Mouse (Mus musculus) forebrain, postnatal 0 days (tissue): ENCODE data around the gene Pnmt. TPM values are rescaled to one million over a fixed set of nuclear protein-coding genes. Genes with fewer than 3 reads are reported as not detected.
A peak's percentile ranks its signal among the peaks of the same experiment; 100 is the strongest.

Experiments used
- ATAC-seq: fragments of 200-750 bp; cut with Nextera tagmentation; 2 replicates; pipeline ENCODE4 v1.8.0; 2017; ENCODE audit warnings: mild to moderate bottlenecking, moderate library complexity
- DNase-seq: peaks from one replicate; pipeline ENCODE4 v3.0.0-alpha.2; 2015
- H3K27ac ChIP-seq: fragments of 300-500 bp; sonication (generic); 2 replicates; pipeline ENCODE4 v1.5.1; 2014; ENCODE audit warnings: low read depth, mild to moderate bottlenecking, antibody characterized with exemption, low read length, moderate library complexity, mixed read lengths
- H3K27me3 ChIP-seq: fragments of 300-500 bp; sonication (generic); 2 replicates; pipeline ENCODE4 v1.6.1; 2014; ENCODE audit warnings: mild to moderate bottlenecking, low read length, mixed read lengths; ENCODE audit not compliant: insufficient read depth
- H3K36me3 ChIP-seq: fragments of 300-500 bp; sonication (generic); 2 replicates; pipeline ENCODE4 v1.6.1; 2014; ENCODE audit warnings: mild to moderate bottlenecking, moderate library complexity; ENCODE audit not compliant: insufficient read depth
- H3K4me1 ChIP-seq: fragments of 300-500 bp; sonication (generic); 2 replicates; pipeline ENCODE4 v1.6.1; 2014; ENCODE audit warnings: antibody characterized with exemption; ENCODE audit not compliant: insufficient read depth
- H3K4me2 ChIP-seq: fragments of 300-500 bp; sonication (generic); 2 replicates; pipeline ENCODE4 v1.6.1; 2014; ENCODE audit warnings: low read depth, mild to moderate bottlenecking, moderate library complexity
- H3K4me3 ChIP-seq: fragments of 300-500 bp; sonication (generic); 2 replicates; pipeline ENCODE4 v1.5.1; 2014; ENCODE audit warnings: low read depth, low read length, mixed read lengths
- H3K9ac ChIP-seq: fragments of 300-500 bp; sonication (generic); 2 replicates; pipeline ENCODE4 v1.6.1; 2014; ENCODE audit warnings: mild to moderate bottlenecking
- H3K9me3 ChIP-seq: fragments of 300-500 bp; sonication (generic); 2 replicates; pipeline ENCODE4 v1.6.1; 2016; ENCODE audit warnings: low read length
- CTCF ChIP-seq: sonication (generic); IDR thresholded peaks from 2 replicates; pipeline ENCODE4 v1.5.1; 2016; ENCODE audit warnings: antibody characterized with exemption, control low read depth, low read depth
- WGBS: fragments of 180-500 bp; shearing (Covaris S2); extraction: QIAGEN DNeasy Blood & Tissue Kit; methylation state at CpG from one replicate; pipeline ENCODE4 v1.1.7; 2014; 5-methylcytosine and 5-hydroxymethylcytosine counted together
- polyA plus RNA-seq: library from polyadenylated mRNA; unstranded; fragments of >200 nt; fragmentation: Nextera tagmentation; extraction: Ambion mirVana; gene quantifications from 2 replicates; pipeline ENCODE4 v1.2.1, GENCODE M21; 2015
- total RNA-seq: library from RNA; depleted of rRNA; stranded (reverse); fragments of >200 nt; gene quantifications from 2 replicates; pipeline ENCODE4 v1.2.3, GENCODE M21; 2014

The Pnmt gene
- total and polyA plus RNA-seq, 2 experiments from 2014 or later: 1.8 to 3.5 TPM

DNA sequence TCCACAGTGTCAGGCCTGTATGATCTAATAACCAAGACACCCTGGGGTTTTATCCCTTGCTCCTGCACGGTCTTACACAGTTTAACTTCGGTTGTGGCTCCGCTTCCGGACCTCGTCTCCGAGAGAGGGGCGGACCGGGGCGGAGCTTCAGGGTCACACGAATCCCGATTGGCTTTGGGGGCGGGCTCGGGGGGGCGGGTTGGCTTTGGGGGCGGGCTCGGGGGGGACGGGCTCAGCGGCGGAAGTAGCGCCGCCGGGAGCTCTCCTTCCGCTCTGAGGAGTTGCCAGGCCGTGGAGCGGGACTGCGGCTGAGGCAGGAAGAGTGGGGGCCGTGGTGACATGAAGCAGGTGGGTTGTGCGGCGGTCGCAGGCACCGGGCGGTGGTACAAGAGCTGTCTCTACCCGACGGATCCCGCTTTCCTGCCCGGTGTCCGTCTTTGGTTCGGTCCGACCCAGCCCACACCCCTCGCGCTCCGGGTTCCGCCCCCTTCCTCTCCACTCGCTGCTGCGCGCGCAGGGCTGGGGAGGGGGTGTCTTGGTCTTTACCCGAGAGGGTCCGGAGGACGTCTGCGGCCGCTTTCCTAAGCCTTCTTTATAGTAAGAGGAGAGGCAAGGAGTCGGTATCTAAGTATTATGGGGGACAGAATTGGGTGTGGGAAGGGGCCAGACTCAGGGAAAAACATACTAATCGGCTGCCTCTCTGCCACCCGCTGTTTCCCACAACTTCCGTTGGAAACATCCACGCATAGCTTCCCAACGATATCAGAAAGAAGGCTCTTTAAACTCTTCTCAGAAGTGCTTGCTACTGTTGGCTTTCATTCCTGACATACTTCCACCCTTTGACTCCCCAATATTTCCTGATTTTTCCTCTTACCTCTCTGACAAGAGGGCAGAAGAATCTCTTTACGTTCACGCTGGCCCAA, 27.8 kb upstream of the Pnmt start, which contains the start of gene Stard3:
Stard3 (plus strand) TSS at position 208 of the 923 bp plus-strand sequence.
- Histone ChIP-seq H3K27ac (peak within 1 kb of the TSS; percentile 86), H3K4me3 (peak within 1 kb of the TSS; percentile 62), H3K36me3 (no peaks in the 10 kb centered on the region), H3K4me1 (peaks cover 15% of the 10 kb centered on the region; the same call in 1 of the 2 replicates), H3K9ac (peak within 1 kb of the TSS; percentile 63), H3K27me3 (no peaks in the 10 kb centered on the region), H3K9me3 (no peaks in the 10 kb centered on the region), H3K4me2 (peak within 1 kb of the TSS; percentile 77)
- ATAC-seq (peak; percentile 93), DNase-seq (peak; percentile 93)
- TF ChIP-seq CTCF: no peak
- WGBS: 1% methylated on average over 60 of the region's 60 CpGs

DNA sequence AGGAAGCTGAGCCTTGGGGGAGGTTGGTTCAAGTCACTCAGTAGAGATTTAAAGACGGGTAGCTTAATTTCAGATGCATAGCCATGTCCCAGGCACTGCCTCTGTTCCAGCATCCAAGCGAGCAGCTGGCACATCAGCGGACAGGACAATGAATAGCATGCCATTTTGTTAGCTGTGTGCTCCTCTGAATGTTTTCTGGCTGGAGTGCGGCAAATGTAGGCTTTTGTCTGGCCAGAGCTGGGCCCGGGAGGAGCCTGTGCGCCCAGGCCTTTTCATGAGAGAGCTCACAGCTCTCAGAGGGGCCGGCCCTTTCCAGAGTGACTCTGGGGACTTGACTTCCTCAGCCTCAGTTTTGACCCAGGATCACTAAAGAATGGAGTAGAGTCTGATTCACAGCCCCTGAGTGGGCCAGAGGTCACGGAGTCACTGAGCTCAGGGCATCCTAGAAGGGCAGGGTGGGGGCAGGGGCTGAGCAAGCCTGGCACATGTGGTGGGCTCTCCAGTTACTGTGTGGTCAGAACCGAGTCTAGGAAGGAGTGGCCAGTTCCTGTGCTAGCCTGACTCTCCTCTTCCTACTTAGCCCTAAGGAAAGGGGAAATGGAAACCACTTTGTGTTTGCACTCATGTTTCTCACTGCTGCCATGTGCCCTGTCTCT, 25.3 kb upstream of the Pnmt start:
- H3K9ac ChIP-seq: no peak overlapping the region

DNA sequence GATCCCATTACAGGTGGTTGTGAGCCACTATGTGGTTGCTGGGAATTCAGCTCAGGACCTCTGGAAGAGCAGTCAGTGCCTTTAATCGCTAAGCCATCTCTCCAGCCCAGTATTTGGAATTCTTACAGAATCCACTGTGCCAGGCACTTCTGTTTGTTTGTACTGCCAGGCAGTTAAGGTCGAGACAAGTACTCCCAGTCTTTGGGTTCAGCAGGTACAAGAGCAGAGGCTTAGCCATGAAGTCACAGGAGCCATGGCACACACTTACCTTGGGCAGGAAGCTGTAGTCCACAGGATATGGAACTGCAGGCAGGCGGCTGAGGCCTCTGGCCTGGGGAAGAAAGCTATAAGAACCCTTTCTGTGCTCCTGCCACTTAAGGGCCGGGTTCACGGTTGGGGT, 22.4 kb upstream of the Pnmt start:
- Histone ChIP-seq H3K4me3 (no peak overlapping the region), H3K4me1 (peaks cover 12% of the 10 kb centered on the region; the same call in 1 of the 2 replicates), H3K27ac (no peak overlapping the region), H3K9ac (no peak overlapping the region), H3K9me3 (no peaks in the 10 kb centered on the region), H3K27me3 (no peaks in the 10 kb centered on the region), H3K4me2 (no peak overlapping the region), H3K36me3 (no peaks in the 10 kb centered on the region)
- ATAC-seq (no peak), DNase-seq (no peak)
- 90% methylated on average over 5 of the region's 5 CpGs for WGBS
- no peak for TF ChIP-seq CTCF

More for the DNA sequence above, 25.3 kb upstream of the Pnmt start:
- ATAC-seq: no peak
- Histone ChIP-seq H3K27me3 (no peaks in the 10 kb centered on the region), H3K4me2 (no peak overlapping the region), H3K9me3 (no peaks in the 10 kb centered on the region), H3K4me3 (no peak overlapping the region), H3K36me3 (no peaks in the 10 kb centered on the region), H3K4me1 (peaks cover 12% of the 10 kb centered on the region; the same call in 1 of the 2 replicates), H3K27ac (no peak overlapping the region)
- DNase-seq: no peak
- no peak for TF ChIP-seq CTCF
- 36% methylated on average over 9 of the region's 9 CpGs for WGBS

DNA sequence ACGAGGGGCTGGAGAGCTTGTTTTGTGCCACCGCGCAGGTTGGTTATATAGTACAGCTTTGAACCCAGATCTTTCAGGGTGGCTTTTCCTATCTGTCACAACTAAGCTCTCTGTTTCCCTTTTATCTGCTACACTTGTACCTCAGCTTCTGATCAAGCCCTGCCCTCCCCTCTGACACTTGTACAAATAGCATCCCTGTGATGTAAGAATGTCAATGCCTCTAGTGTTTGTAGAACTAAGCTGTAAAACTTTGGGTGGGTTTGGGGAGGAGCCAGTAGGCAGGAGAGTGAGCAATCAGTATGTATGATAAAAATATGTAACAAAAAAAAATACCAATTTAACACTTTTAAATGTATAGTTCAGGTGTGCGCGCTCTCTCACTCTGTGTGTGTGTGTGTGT, 21.8 kb upstream of the Pnmt start:
- no peak for TF ChIP-seq CTCF
- WGBS: 88% methylated on average over 5 of the region's 5 CpGs
- peaks cover 6% of the 10 kb centered on the region; the same call in 1 of the 2 replicates for H3K4me1 ChIP-seq

DNA sequence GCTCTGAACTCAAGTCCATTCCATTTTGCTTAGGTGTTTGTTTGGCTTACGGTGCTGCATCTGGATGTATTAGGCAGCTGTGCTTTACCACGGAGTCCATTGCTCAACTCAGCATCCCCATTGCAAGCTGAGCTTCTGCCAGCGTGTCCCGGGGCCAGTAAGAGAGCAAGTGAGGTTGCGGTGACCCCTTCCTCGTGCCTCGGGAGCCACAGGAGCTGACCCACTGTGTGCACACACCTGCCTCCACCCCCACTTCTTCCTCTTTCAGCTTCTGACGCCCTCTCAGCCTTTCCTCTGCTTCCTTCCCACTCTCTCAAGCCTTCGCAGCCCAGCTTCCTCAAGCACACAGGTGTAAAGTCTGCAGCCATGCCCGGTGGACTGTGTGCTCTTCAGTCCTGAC, 20.0 kb upstream of the Pnmt start:
- H3K4me3 ChIP-seq: no peak overlapping the region
- no peaks in the 10 kb centered on the region for H3K27me3 ChIP-seq
- no peaks in the 10 kb centered on the region for H3K36me3 ChIP-seq
- no peak for DNase-seq
- peaks cover 5% of the 10 kb centered on the region; the same call in 1 of the 2 replicates for H3K4me1 ChIP-seq
- H3K27ac ChIP-seq: no peak overlapping the region
- no peak overlapping the region for H3K4me2 ChIP-seq
- ATAC-seq: no peak
- WGBS: 83% methylated on average over 10 of the region's 10 CpGs
- no peaks in the 10 kb centered on the region for H3K9me3 ChIP-seq
- TF ChIP-seq CTCF: no peak
- H3K9ac ChIP-seq: no peak overlapping the region

More for the DNA sequence above, 21.8 kb upstream of the Pnmt start:
- H3K36me3 ChIP-seq: no peaks in the 10 kb centered on the region
- no peaks in the 10 kb centered on the region for H3K9me3 ChIP-seq
- no peak overlapping the region for H3K27ac ChIP-seq
- H3K4me2 ChIP-seq: no peak overlapping the region
- H3K27me3 ChIP-seq: no peaks in the 10 kb centered on the region
- no peak overlapping the region for H3K9ac ChIP-seq
- H3K4me3 ChIP-seq: no peak overlapping the region
- DNase-seq (no peak), ATAC-seq (no peak)

DNA sequence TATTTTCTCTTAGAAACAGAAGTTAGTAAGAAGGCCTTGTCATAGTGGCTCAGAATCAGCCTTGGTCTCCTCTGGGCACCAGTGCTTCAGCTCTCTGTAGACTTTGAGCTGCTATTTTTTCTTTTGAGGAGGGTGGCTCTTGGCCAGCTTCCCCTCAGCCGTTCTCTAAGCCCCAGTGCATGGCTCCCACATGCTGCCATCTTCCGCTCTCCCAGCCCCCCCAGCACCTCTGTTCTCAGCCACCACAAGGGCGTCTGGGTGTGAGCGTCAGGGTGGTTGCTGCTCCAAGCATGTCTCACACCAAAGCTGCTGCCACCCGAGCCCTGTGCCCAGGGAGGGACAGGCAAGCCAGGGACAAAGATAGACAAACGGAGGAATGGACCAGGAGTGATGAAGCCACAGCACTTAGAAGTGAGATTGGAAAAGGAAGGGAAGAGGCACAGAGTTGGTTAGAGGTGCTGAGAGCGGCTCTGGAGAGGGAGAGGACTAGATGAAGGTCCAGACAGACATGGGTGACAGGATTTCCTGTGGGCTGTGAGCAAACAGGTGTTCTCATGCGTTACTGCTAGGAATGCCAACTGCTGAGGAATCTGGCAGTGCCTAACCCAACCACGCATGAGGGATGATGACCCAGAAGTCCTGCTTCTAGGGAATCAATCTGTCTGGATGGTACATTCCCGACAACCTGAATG, 18.9 kb upstream of the Pnmt start:
- WGBS: 65% methylated on average over 10 of the region's 10 CpGs

More for the DNA sequence above, 18.9 kb upstream of the Pnmt start:
- Histone ChIP-seq H3K9ac (no peak overlapping the region), H3K27ac (peak overlapping the region; percentile 42; the same call in 1 of the 2 replicates), H3K4me3 (no peak overlapping the region), H3K4me2 (no peak overlapping the region), H3K27me3 (no peaks in the 10 kb centered on the region), H3K4me1 (peaks cover 13% of the 10 kb centered on the region), H3K9me3 (no peaks in the 10 kb centered on the region), H3K36me3 (no peaks in the 10 kb centered on the region)
- TF ChIP-seq CTCF: no peak
- ATAC-seq (peak; percentile 26; the same call in 1 of the 2 replicates), DNase-seq (no peak)
